ENCODE assay signal across 12 mouse cellular contexts in the genomic region with DNA sequence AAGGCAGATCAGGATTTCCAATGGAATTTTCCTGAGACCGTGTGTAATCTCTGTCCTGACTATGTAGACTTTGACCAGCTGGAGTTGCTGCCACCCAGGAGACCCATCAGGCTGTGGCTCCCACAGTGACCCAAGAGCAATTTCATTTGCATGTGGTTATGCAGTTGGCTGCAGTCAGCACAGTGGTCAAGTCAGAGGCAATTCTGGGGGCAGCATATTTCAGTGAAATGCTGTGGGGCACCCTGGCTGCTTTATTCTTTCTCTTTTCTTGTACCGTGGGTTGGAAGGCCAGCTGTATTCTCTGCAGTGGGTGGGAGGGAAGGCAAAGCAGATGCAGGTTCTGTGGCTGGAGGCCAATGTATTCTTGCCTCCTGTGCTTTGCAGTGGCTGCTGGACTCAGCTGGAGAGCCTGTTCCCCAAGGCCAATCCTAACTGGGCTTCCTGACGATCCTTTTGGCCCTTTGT. TPM values are rescaled to one million over a fixed set of nuclear protein-coding genes. Genes with fewer than 3 reads are reported as not detected.
DNase-seq lines count a peak whose midpoint lies in the region; ATAC-seq and TF ChIP-seq lines count a peak whose summit lies in the region.
"Had no signal": no experiment of that assay in that cellular context is flagged by ENCODE, and none has a peak within 500 bp of the region (broad histone marks: within the 10 kb centered on the region; RNA-seq: fewer than 3 reads in every experiment).

No protein-coding gene starts in this region.

- peak overlapping the region; percentile 31 for H3K4me2 ChIP-seq in hindbrain, embryonic 14.5 days (replicated peaks)
- H3K4me2 ChIP-seq: embryonic facial prominence, embryonic 12.5 days had no signal

- 7% methylated on average over 3 of the region's 3 CpGs for WGBS in hindbrain, embryonic 14.5 days
- WGBS in limb, embryonic 10.5 days = 18% methylated on average over 3 of the region's 3 CpGs

- no peak for TF ChIP-seq CTCF in brain, embryonic 14.5 days (IDR thresholded peaks at IDR 0.05; ENCODE audit: borderline replicate concordance, extremely low read depth, insufficient read depth, insufficient read length)

- H3K9ac ChIP-seq in hindbrain, embryonic 14.5 days = peak overlapping the region; percentile 35
- H3K9ac ChIP-seq: embryonic facial prominence, embryonic 12.5 days had no signal

- H3K36me3 ChIP-seq in hindbrain, embryonic 14.5 days (replicated peaks; ENCODE audit: control insufficient read depth, insufficient read depth) = no peaks in the 10 kb centered on the region
- H3K36me3 ChIP-seq in limb, embryonic 10.5 days = no peaks in the 10 kb centered on the region
- H3K36me3 ChIP-seq: embryonic facial prominence, embryonic 12.5 days had no signal

- no peak for TF ChIP-seq POLR2A in brain, embryonic 14.5 days (IDR thresholded peaks at IDR 0.05; ENCODE audit: borderline replicate concordance, extremely low read depth, insufficient read depth, insufficient read length, poor library complexity, severe bottlenecking)

- peak; percentile 64 for ATAC-seq in hindbrain, embryonic 14.5 days (ENCODE audit: low FRiP score)

- H3K9me3 ChIP-seq in hindbrain, embryonic 14.5 days (ENCODE audit: control insufficient read depth, low read length) = no peaks in the 10 kb centered on the region
- H3K9me3 ChIP-seq in limb, embryonic 10.5 days (replicated peaks) = no peaks in the 10 kb centered on the region
- H3K9me3 ChIP-seq: embryonic facial prominence, embryonic 12.5 days; G1E had no signal

- H3K27me3 ChIP-seq in hindbrain, embryonic 14.5 days (ENCODE audit: control insufficient read depth, insufficient read depth, low read length) = no peaks in the 10 kb centered on the region
- 0 out of 2 replicates have a peak, but pooled peaks cover 3% of the 10 kb centered on the region for H3K27me3 ChIP-seq in limb, embryonic 10.5 days (ENCODE audit: low read depth, poor library complexity, severe bottlenecking)
- H3K27me3 ChIP-seq: embryonic facial prominence, embryonic 12.5 days had no signal

- peak; percentile 89 for DNase-seq in heart, adult 11 months
- DNase-seq in heart, adult 8-10 months (ENCODE audit: low spot score) = no peak
- DNase-seq in brain, embryonic 14.5 days (ENCODE audit: low read depth) = peak; percentile 59
- DNase-seq in hindbrain, embryonic 14.5 days (ENCODE audit: low spot score) = no peak
- DNase-seq in limb, embryonic 10.5 days (ENCODE audit: low spot score) = peak; percentile 20
- DNase-seq in yolk sac, embryonic 10.5 days (ENCODE audit: low spot score) = peak; percentile 10
- DNase-seq in thymus, adult 18-20 months = no peak
- no peak for DNase-seq in adrenal gland, postnatal 4 days (ENCODE audit: low spot score in 2 of 2)

- H3K4me1 ChIP-seq in hindbrain, embryonic 14.5 days (replicated peaks; ENCODE audit: control insufficient read depth, insufficient read depth, low read length) = peaks cover 17% of the 10 kb centered on the region
- 0 out of 2 replicates have a peak, but pooled peaks cover 4% of the 10 kb centered on the region for H3K4me1 ChIP-seq in limb, embryonic 10.5 days

- no peak overlapping the region for H3K4me3 ChIP-seq in hindbrain, embryonic 14.5 days (replicated peaks; ENCODE audit: low read length)
- no peak overlapping the region for H3K4me3 ChIP-seq in limb, embryonic 10.5 days
- H3K4me3 ChIP-seq: embryonic facial prominence, embryonic 12.5 days had no signal

- H3K27ac ChIP-seq in hindbrain, embryonic 14.5 days = peak overlapping the region; percentile 91
- H3K27ac ChIP-seq in limb, embryonic 10.5 days = no peak overlapping the region
- H3K27ac ChIP-seq: embryonic facial prominence, embryonic 12.5 days had no signal

RNA-seq across cellular contexts. Expression of a gene that starts 12.6 kb away (rescaled TPM):
- total RNA-seq in heart, adult 8-10 months (2022) = 1 to 10 TPM; 2.7 to 3.6 (median 2.9) TPM
- 4.4 and 4.8 TPM in 2 replicates for polyA plus RNA-seq in brain, embryonic 14.5 days (2012; rRNA removed)
- polyA plus RNA-seq in hindbrain, embryonic 14.5 days (2014; fragmentation: Nextera tagmentation; extraction: Ambion mirVana) = 10.2 and 14.1 TPM in 2 replicates
- polyA plus RNA-seq in limb, embryonic 10.5 days (2016; fragmentation: Nextera tagmentation; extraction: Ambion mirVana) = 5.4 and 6.4 TPM in 2 replicates
- total RNA-seq in adrenal gland, postnatal 4 days (2021) = 1 to 10 TPM; 2.3 to 3.4 TPM

RNA-seq across cellular contexts. Expression of a gene that starts 31.0 kb away (rescaled TPM):
- total RNA-seq in heart, adult 8-10 months (2022) = 10 to 100 TPM; 29.8 to 35.8 (median 34.0) TPM
- polyA plus RNA-seq in brain, embryonic 14.5 days (2012; rRNA removed) = 49.7 and 52.0 TPM in 2 replicates
- polyA plus RNA-seq in hindbrain, embryonic 14.5 days (2014; fragmentation: Nextera tagmentation; extraction: Ambion mirVana) = 91.3 and 91.5 TPM in 2 replicates
- polyA plus RNA-seq in limb, embryonic 10.5 days (2016; fragmentation: Nextera tagmentation; extraction: Ambion mirVana) = 124 and 128 TPM in 2 replicates
- 100 to 1,000 TPM; 102 to 112 TPM for total RNA-seq in adrenal gland, postnatal 4 days (2021)

RNA-seq across cellular contexts. Expression of a gene that starts 42.9 kb away (rescaled TPM):
- not detected for total RNA-seq in heart, adult 8-10 months (2022)
- polyA plus RNA-seq in brain, embryonic 14.5 days (2012; rRNA removed) = 0.13 and 3.2 TPM in 2 replicates
- 0.09 TPM in 1 of 2 replicates, not detected in the other for polyA plus RNA-seq in hindbrain, embryonic 14.5 days (2014; fragmentation: Nextera tagmentation; extraction: Ambion mirVana)
- polyA plus RNA-seq in limb, embryonic 10.5 days (2016; fragmentation: Nextera tagmentation; extraction: Ambion mirVana) = not detected in 2 replicates
- not detected for total RNA-seq in adrenal gland, postnatal 4 days (2021)
- total RNA-seq: neutrophil, adult 5-6 weeks had no signal
- polyA plus RNA-seq: G1E; intestine, embryonic 14.5 days had no signal

Comparison
In these comparisons a context has a peak if more than half of its experiments do, and no peak if none do; other contexts are left out.
1. DNase-seq: peak in heart, adult 11 months (single experiment), brain, embryonic 14.5 days (single experiment), limb, embryonic 10.5 days (single experiment) and yolk sac, embryonic 10.5 days (single experiment); none in heart, adult 8-10 months (single experiment), hindbrain, embryonic 14.5 days (single experiment), thymus, adult 18-20 months (0 of 2) and adrenal gland, postnatal 4 days (0 of 2).